Mouse (Mus musculus) liver, embryonic 15.5 days (tissue): Measurements from ENCODE around the gene Pkhd1. TPM values are rescaled to one million over a fixed set of nuclear protein-coding genes. Genes with fewer than 3 reads are reported as not detected.
"Not testable (repeated sequence)": the region's sequence is repeated elsewhere in the genome, so short reads cannot be mapped to it uniquely, and the experiment has no call there.

Experiments used
- ATAC-seq: fragments of 200-750 bp; cut with Nextera tagmentation; 2 replicates; pipeline ENCODE4 v1.8.0; 2017; ENCODE audit warnings: moderate number of reproducible peaks, mild to moderate bottlenecking, moderate library complexity; ENCODE audit not compliant: insufficient read depth
- H3K27ac ChIP-seq: fragments of 300-500 bp; sonication (generic); replicated peaks from 2 replicates; pipeline ENCODE4 v1.5.1; 2015; ENCODE audit warnings: mild to moderate bottlenecking, inconsistent platforms
- H3K27me3 ChIP-seq: fragments of 300-500 bp; sonication (generic); 2 replicates; pipeline ENCODE4 v1.6.1; 2015; ENCODE audit warnings: mild to moderate bottlenecking, inconsistent platforms
- H3K36me3 ChIP-seq: fragments of 300-500 bp; sonication (generic); replicated peaks from 2 replicates; pipeline ENCODE4 v1.6.1; 2015; ENCODE audit warnings: moderate library complexity, mild to moderate bottlenecking, inconsistent platforms
- H3K4me1 ChIP-seq: fragments of 300-500 bp; sonication (generic); replicated peaks from 2 replicates; pipeline ENCODE4 v1.6.1; 2015; ENCODE audit warnings: inconsistent platforms
- H3K4me2 ChIP-seq: fragments of 300-500 bp; sonication (generic); 2 replicates; pipeline ENCODE4 v1.6.1; 2015; ENCODE audit warnings: moderate library complexity, mild to moderate bottlenecking, inconsistent platforms
- H3K4me3 ChIP-seq: fragments of 300-500 bp; sonication (generic); replicated peaks from 2 replicates; pipeline ENCODE4 v1.5.1; 2015; ENCODE audit warnings: mild to moderate bottlenecking, inconsistent platforms
- H3K9ac ChIP-seq: fragments of 300-500 bp; sonication (generic); 2 replicates; pipeline ENCODE4 v1.6.1; 2015; ENCODE audit warnings: moderate library complexity, mild to moderate bottlenecking, inconsistent platforms
- H3K9me3 ChIP-seq: fragments of 300-500 bp; sonication (generic); replicated peaks from 2 replicates; pipeline ENCODE4 v1.6.1; 2016; ENCODE audit warnings: inconsistent platforms
- WGBS: fragments of 180-500 bp; shearing (Covaris S2); methylation state at CpG from one replicate; pipeline ENCODE4 v1.1.7; 2015; ENCODE audit warnings: mixed read lengths; ENCODE audit not compliant: insufficient replicate concordance; 5-methylcytosine and 5-hydroxymethylcytosine counted together
- polyA plus RNA-seq: library from polyadenylated mRNA; unstranded; fragments of >200 nt; fragmentation: Nextera tagmentation; extraction: Ambion mirVana; gene quantifications from 2 replicates; pipeline ENCODE4 v1.2.1, GENCODE M21; 2015

Pkhd1 gene
- polyA plus RNA-seq, 1 experiment from 2014 or later, result 0.32 TPM

DNA sequence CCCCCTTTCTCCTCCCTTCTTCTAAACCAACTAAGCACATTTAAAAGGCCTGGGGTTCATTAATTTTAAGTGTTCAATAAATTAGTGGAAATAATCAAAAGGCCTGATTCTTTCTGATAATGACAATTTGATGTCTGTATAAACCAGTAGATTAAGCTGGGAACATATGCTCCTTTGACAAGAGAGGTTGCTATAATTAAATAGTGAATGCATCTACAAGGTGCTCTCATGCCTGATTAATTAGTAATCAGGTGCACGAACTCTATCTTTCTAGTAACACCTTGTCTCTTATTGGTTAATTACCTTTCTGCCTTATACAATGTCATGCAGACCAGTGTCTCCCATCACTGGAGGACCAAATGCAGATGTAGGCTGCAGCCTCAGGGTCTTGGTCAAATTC lies 329.2 kb downstream of the Pkhd1 start:
- H3K9me3 ChIP-seq, result no peaks in the 10 kb centered on the region
- H3K4me2 ChIP-seq, result no peak overlapping the region
- H3K4me3 ChIP-seq, result no peak overlapping the region
- no peaks in the 10 kb centered on the region for H3K4me1 ChIP-seq
- H3K27ac ChIP-seq, result no peak overlapping the region
- H3K9ac ChIP-seq, result no peak overlapping the region
- no peak for ATAC-seq
- H3K36me3 ChIP-seq, result no peaks in the 10 kb centered on the region
- WGBS, result 69% methylated on average over 1 of the region's 1 CpGs
- no peaks in the 10 kb centered on the region for H3K27me3 ChIP-seq

DNA sequence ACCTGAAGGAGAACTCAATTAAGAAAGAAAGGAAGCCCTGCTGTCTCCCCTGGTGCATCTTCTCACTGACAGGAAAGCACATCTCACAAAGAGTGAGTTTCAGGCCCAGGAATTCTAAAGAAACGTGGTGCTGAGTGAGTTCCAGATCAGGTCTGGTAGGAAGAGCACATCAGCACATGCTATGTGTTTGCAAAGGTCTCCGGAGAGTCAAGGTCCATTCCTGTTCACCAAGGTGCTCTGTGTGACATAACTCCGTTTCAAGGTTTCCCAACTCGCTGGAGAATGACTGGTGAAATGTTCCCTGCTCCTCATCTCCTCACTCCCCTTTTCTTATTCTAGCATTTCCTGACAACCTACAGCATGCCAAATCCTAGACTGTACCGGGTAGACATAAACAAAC lies 357.5 kb downstream of the Pkhd1 start:
- Histone ChIP-seq H3K27me3 (no peaks in the 10 kb centered on the region), H3K36me3 (no peaks in the 10 kb centered on the region), H3K27ac (no peak overlapping the region), H3K4me3 (no peak overlapping the region), H3K4me2 (no peak overlapping the region), H3K9me3 (no peaks in the 10 kb centered on the region), H3K4me1 (no peaks in the 10 kb centered on the region), H3K9ac (no peak overlapping the region)
- WGBS, result 43% methylated on average over 5 of the region's 5 CpGs
- ATAC-seq, result no peak

DNA sequence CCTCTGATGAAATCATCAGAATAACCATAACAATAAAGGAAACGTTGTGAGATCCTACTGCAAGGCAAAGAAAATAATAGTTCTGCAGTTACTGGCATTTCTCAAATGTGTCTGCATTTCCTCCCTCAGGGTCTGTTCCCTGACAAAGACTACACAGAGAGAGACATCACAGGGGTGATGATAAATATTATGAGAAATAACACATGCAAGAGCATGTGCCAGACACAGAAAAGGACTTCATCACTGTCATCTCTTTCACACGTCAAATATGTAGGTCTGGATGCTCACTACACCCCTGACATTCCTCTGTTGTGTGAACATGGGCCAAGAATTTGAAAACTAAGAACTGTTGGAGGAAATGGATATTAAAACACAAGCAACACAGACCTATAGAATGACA lies 369.7 kb downstream of the Pkhd1 start:
- Histone ChIP-seq H3K9ac (no peak overlapping the region), H3K4me2 (no peak overlapping the region), H3K9me3 (no peaks in the 10 kb centered on the region), H3K36me3 (no peaks in the 10 kb centered on the region), H3K4me3 (no peak overlapping the region), H3K4me1 (no peaks in the 10 kb centered on the region), H3K27me3 (no peaks in the 10 kb centered on the region), H3K27ac (no peak overlapping the region)
- ATAC-seq, result no peak
- WGBS, result 42% methylated on average over 2 of the region's 2 CpGs

DNA sequence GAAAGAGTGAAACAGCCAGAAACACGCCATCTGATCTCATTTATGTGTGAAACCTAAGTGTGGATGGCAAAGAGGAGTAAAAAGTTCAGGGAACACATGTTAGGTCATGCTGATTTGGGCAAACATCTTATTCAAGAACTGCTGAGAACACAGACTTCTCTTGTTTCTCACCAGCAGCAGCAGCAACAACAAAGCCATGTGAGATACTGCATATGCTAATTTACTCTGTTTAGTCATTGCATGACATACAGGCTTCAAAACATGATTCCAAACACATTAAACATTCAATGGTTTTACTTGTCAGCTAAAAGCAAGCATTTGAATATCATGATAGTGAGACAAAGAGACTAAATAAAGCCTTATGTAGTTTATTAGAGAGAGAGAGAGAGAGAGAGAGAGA lies 401.2 kb downstream of the Pkhd1 start:
- Histone ChIP-seq H3K27me3 (no peaks in the 10 kb centered on the region), H3K36me3 (no peaks in the 10 kb centered on the region), H3K27ac (no peak overlapping the region), H3K9ac (no peak overlapping the region), H3K4me2 (no peak overlapping the region), H3K9me3 (no peaks in the 10 kb centered on the region), H3K4me3 (no peak overlapping the region), H3K4me1 (no peaks in the 10 kb centered on the region)
- ATAC-seq, result no peak
- WGBS, result 50% methylated on average over 1 of the region's 1 CpGs

DNA sequence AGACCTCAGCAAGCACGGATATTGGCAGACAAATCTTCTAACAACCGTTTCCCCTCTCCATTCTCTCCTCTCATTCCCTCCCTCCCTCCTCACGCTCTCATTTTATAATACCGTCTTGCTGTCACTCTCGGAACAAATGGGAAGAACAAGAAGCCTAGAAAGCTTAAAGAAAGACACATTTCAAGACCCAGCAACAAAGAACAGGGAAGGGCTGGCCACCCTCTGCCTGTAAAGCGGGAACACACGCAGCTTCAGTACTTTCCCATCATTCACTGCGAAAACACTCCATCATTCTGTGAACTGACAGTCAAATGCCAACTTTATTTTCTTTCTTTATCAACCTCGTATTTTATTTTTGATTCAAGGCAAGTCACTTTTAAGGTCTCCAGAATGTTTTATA lies 427.4 kb downstream of the Pkhd1 start:
- H3K4me2 ChIP-seq, result no peak overlapping the region
- ATAC-seq, result no peak
- no peaks in the 10 kb centered on the region for H3K36me3 ChIP-seq
- no peaks in the 10 kb centered on the region for H3K9me3 ChIP-seq
- no peak overlapping the region for H3K9ac ChIP-seq
- no peaks in the 10 kb centered on the region for H3K4me1 ChIP-seq
- H3K27ac ChIP-seq, result no peak overlapping the region
- WGBS, result 49% methylated on average over 9 of the region's 9 CpGs
- H3K4me3 ChIP-seq, result no peak overlapping the region
- H3K27me3 ChIP-seq, result no peaks in the 10 kb centered on the region

DNA sequence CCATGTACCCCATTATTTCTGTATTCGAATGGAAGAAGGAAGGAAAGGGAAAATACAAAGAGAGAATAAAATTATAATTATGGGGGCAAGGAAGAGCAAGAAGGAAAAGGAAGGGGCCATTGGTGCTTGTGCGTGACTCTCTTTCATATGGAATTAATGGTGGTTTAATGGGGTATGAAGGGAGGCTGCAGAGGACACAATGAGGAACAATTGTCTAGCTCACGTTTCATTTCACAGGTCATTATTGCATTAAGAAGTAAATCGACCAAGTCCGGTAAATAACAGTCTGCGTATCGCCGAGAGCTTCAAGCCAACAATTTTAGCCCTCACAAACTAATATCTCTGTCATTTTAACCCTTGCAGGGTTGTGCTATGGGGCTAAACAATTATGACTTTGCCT lies 437.7 kb downstream of the Pkhd1 start:
- Histone ChIP-seq H3K27ac (no peak overlapping the region), H3K27me3 (no peaks in the 10 kb centered on the region), H3K9ac (no peak overlapping the region), H3K4me2 (no peak overlapping the region), H3K4me3 (no peak overlapping the region), H3K4me1 (no peaks in the 10 kb centered on the region), H3K36me3 (no peaks in the 10 kb centered on the region), H3K9me3 (no peaks in the 10 kb centered on the region)
- 65% methylated on average over 8 of the region's 8 CpGs for WGBS
- ATAC-seq, result no peak

DNA sequence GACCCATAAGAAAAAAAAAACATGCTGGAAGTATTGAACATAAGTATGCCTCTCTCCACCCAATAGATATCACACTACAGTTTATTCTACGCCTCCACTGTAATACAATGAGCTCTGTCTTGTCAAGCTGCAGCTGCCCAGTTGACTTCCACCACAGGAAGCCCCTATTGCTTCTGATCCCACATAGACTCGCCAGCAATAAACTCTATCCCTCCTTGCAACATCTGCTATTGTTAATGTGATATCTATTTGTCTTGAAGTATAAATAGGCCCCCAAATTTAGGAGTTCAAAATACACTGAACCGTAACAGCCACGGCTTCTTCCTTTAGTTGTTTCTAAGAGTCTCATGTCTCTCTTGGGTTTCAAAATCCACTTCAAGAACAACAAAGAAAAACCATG lies 446.7 kb downstream of the Pkhd1 start:
- 58% methylated on average over 4 of the region's 4 CpGs for WGBS
- no peak overlapping the region for H3K9ac ChIP-seq
- H3K4me1 ChIP-seq, result no peaks in the 10 kb centered on the region
- H3K4me2 ChIP-seq, result no peak overlapping the region
- H3K27ac ChIP-seq, result no peak overlapping the region
- H3K9me3 ChIP-seq, result no peaks in the 10 kb centered on the region
- H3K27me3 ChIP-seq, result no peaks in the 10 kb centered on the region
- ATAC-seq, result no peak
- H3K4me3 ChIP-seq, result no peak overlapping the region
- H3K36me3 ChIP-seq, result no peaks in the 10 kb centered on the region

DNA sequence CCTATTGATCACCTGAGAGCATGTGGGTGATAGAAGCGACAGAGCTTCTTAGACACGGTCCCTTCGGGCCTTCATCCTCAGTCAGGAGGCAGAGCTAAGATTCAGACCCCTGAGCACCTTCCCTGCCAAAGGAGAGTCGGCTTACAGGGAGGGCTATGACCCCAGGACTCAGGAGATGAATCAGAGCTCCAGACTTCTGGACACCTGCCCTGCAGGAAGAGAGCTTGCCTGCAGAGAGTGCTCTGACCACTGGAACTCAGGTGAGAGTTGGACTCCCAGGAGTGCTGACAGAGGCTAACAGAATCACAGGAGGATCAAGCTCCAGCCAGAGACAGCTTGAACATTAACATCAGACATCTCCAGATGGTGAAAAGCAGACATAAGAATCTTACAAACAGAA lies 467.2 kb downstream of the Pkhd1 start:
- not testable (repeated sequence) for H3K4me3 ChIP-seq, H3K36me3 ChIP-seq, H3K4me2 ChIP-seq, ATAC-seq, H3K9ac ChIP-seq, H3K4me1 ChIP-seq, H3K9me3 ChIP-seq, H3K27ac ChIP-seq, H3K27me3 ChIP-seq
- WGBS, result 50% methylated on average over 4 of the region's 4 CpGs

DNA sequence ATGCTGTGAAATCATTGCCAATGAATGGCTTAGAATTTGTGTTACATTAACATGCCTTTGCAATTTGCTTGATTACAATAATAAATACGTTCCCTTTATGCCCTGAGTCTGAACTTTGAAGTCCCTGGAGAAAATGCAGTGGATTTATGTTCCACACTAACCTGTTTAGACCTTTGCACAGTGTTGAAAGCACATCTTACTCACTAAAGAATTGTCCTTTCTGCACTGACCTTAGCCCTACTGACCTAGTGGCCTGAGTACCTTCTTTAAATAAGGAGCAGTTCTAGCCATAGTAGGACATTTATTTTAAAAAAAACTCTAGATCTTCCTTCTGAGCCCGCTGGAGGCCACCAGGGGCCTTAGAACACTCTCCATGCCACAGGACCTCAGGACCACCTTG lies 467.8 kb downstream of the Pkhd1 start:
- no peak for ATAC-seq
- H3K27ac ChIP-seq, result no peak overlapping the region
- 43% methylated on average over 2 of the region's 2 CpGs for WGBS

DNA sequence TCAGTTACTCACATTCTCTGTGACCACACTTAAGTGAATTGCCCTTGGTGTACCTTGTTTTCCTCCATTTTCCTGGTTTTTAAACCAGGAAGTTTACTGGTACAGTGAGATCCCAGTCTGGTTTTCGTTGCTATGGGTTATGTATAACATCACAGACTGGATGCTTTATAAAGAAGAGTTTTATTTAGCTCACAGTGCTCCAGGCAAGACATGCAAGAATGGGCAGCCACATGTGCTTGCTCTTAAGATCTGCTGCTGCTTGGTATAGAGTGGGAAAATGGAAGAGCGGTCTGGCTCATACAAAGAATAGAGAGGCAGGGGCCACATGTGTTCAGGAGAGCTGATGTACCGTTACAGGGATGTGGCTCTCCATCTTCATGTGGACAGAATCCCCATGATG lies 481.7 kb downstream of the Pkhd1 start:
- Histone ChIP-seq H3K36me3 (no peaks in the 10 kb centered on the region), H3K27ac (no peak overlapping the region), H3K4me3 (no peak overlapping the region), H3K4me2 (no peak overlapping the region), H3K4me1 (no peaks in the 10 kb centered on the region), H3K27me3 (no peaks in the 10 kb centered on the region), H3K9me3 (no peaks in the 10 kb centered on the region), H3K9ac (no peak overlapping the region)
- no peak for ATAC-seq
- whole genome bisulfite sequencing, result 52% methylated on average over 3 of the region's 3 CpGs

More for the DNA sequence above, 467.8 kb downstream of the Pkhd1 start:
- H3K36me3 ChIP-seq, result no peaks in the 10 kb centered on the region
- H3K4me1 ChIP-seq, result no peaks in the 10 kb centered on the region
- no peaks in the 10 kb centered on the region for H3K9me3 ChIP-seq
- no peak overlapping the region for H3K4me2 ChIP-seq
- H3K9ac ChIP-seq, result no peak overlapping the region
- no peak overlapping the region for H3K4me3 ChIP-seq
- no peaks in the 10 kb centered on the region for H3K27me3 ChIP-seq

DNA sequence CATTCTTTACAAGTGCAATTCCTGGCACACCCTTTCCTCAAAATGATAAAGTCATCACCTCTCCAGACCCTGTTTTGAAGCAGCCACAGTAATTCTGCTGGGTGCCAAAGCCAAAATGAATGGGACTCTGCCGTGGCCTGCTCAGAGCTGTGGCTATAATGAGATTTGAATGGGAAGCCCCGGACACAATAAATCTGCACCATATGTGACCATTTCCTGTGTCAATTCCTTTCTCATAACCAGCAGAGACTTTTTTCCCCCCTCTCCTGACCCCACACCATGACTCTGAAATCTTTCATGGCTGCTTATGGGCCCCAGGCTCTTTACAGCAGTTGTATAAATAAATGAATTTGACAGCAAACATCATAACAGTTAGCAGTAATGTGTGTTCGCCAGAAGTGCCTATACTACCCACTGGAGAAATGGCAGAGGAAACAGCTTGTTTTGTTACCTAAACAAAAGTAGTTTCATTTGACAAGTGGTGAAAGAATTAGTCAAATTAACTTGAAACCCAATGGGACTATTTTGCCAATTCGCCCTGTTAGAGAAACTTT lies 482.7 kb downstream of the Pkhd1 start:
- ATAC-seq, result no peak
- Histone ChIP-seq H3K27me3 (no peaks in the 10 kb centered on the region), H3K9me3 (no peaks in the 10 kb centered on the region), H3K4me2 (no peak overlapping the region), H3K4me1 (no peaks in the 10 kb centered on the region), H3K27ac (no peak overlapping the region), H3K4me3 (no peak overlapping the region), H3K9ac (no peak overlapping the region), H3K36me3 (no peaks in the 10 kb centered on the region)
- WGBS, result 44% methylated on average over 4 of the region's 4 CpGs

DNA sequence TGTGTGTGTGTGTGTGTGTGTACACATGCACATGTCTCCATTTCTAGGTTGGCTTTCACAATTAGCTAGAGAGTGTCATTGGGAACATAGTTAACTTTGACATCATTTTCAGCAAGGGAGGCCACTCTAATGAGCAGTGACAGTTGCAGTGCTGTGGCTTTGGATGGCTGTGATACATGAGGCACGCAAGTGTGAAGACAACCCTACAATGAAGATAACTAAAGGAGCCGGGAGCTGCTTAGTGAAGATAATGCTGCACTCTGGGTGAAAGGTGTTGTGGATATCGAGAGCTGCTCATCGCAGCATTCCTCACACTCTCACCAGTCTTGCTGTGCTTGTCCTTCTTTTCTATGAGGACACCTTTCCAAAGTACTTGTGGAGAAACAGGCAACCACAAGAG lies 484.2 kb downstream of the Pkhd1 start:
- H3K9ac ChIP-seq, result no peak overlapping the region
- H3K4me3 ChIP-seq, result no peak overlapping the region
- no peaks in the 10 kb centered on the region for H3K27me3 ChIP-seq
- H3K9me3 ChIP-seq, result no peaks in the 10 kb centered on the region
- no peak overlapping the region for H3K4me2 ChIP-seq
- 48% methylated on average over 4 of the region's 4 CpGs for WGBS
- H3K36me3 ChIP-seq, result no peaks in the 10 kb centered on the region
- H3K4me1 ChIP-seq, result no peaks in the 10 kb centered on the region
- ATAC-seq, result no peak; the same call in 1 of the 2 replicates
- no peak overlapping the region for H3K27ac ChIP-seq
